Mouse (Mus musculus) left cerebral cortex, postnatal 25 days (tissue): ENCODE results near the gene 2810021J22Rik. TPM values are rescaled to one million over a fixed set of nuclear protein-coding genes. Genes with fewer than 3 reads are reported as not detected.
A peak's percentile ranks its signal among the peaks of the same experiment; 100 is the strongest.

Source experiments
- DNase-seq, 2 experiments: peaks; one replicate each; pipeline ENCODE4 v3.0.0; 2022; ENCODE audit warnings: low spot score in 2 of 2, mixed read lengths in 1 of 2
- intact Hi-C: fragments of 180-260 bp; cut with DNase I; formaldehyde crosslinking; loops from one replicate; pipeline ENCODE4 v1.15.1; 2025
- total RNA-seq, 2 experiments: library from RNA; stranded (reverse); gene quantifications; 2 replicates each; pipeline ENCODE4 v1.2.3; 2021

2810021J22Rik gene
- total RNA-seq, 2 experiments from 2014 or later: 9.3 to 10.2 TPM

DNA sequence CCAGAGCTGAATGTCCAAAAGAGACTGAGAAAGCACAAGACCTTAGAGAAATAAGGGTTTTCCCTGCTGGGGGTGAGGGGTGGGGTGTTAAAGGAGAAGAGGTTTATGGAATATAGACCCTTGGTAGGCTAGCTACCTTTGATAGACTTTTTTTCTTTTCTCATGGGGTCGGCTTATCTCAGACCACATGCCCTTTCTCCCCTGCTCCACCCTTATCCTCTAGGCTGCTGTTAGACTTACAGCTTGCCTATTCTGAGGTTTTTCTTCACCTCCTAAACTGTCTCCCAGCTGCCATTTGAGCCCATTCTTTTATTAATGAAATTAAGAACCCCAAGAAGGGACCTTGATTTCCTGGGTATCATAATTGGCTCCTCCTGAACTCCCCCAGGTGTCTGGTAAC, 46.8 kb downstream of the 2810021J22Rik start:
- intact Hi-C loops: loop anchor here (5.0 to 10.0 kb wide), 2 partner anchors 384 to 509 kb away; no protein-coding TSS in a partner anchor
- DNase-seq: no peak

GRCm38 (mm10) chr11:58914461-58915028, 47.5 kb downstream of the 2810021J22Rik start:
- intact Hi-C loops: loop anchor here (5.0 to 10.0 kb wide), 2 partner anchors 383 to 510 kb away; no protein-coding TSS in a partner anchor
- no peak for DNase-seq

- no peak for DNase-seq
- intact Hi-C loops: loop anchor here (10.0 kb wide), 1 partner anchor 512 kb away; no protein-coding TSS in a partner anchor
These were observed 50.1 kb downstream of the 2810021J22Rik start for GRCm38 (mm10) chr11:58916879-58917744.

GRCm38 (mm10) chr11:58917745-58918366, 50.8 kb downstream of the 2810021J22Rik start, which contains the start of gene Btnl10:
Btnl10 (plus strand) TSS chr11:58917908.
- DNase-seq: no peak
- intact Hi-C loops: loop anchor here (10.0 kb wide), 1 partner anchor 513 kb away; no protein-coding TSS in a partner anchor

DNA sequence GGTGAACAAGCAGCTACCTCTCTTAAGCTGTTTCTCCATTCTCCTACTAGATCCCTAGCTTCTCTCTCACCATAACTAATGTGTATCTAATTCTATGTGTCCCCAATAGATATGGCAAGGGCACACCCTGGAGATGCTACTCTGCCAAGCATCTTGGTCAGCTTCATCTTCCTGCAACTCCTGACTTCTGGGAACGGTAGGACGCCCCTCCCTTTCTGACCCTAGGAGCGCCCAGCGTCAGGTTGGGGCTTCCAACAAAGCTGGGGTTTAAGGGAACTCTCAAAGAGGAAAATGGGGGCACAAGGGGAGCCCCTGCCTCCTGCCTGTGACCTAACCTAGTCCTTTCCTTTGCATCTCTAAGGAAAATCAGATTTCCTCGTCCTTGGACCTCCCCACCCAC, 51.7 kb downstream of the 2810021J22Rik start:
- intact Hi-C loops: loop anchor here (10.0 kb wide), 1 partner anchor 514 kb away; no protein-coding TSS in a partner anchor
- no peak for DNase-seq

- intact Hi-C loops: no loop called here
- DNase-seq: no peak
These were observed 55.4 kb downstream of the 2810021J22Rik start for GRCm38 (mm10) chr11:58922420-58922819.

DNA sequence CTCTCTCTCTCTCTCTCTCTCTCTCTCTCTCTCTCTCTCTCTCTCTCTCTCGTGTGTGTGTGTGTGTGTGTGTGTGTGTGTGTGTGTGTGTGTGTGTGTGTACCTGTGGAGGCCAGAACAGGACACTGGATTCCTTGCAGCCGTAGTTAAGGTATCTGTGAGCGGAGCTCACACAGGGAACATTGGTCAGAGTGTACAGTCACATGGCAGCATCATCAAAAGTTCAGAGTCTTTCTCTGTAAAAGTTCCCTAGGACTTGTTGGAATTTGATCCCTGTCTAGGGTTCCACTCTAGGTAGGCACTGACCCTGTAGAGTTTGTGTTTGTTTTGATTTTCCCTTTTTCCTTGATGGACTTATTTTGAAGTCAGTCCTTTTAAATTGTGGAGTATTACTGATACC, 59.6 kb downstream of the 2810021J22Rik start:
- no peak for DNase-seq
- intact Hi-C loops: no loop called here

DNA sequence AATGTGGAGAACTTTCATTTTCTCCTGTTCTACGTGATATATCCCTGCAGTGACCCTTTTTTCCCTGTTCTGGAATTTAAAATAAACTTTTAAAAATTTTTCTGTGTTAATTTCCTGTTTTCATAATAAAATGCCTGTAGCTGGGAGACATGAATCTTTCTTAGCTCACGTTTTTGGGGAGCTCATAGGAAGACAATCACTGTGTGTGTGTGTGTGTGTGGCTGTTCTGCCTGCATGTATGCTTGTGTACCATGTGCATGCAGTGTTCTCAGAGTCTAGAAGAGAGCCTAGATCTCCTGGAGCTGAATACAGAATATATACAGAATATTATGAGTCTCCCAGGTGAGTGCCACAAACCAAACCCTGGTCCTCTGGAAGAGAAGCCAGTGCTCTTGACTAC, 60.0 kb downstream of the 2810021J22Rik start:
- no peak for DNase-seq
- intact Hi-C loops: no loop called here

- peak in 1 of 2 experiments; percentile 38 for DNase-seq
- intact Hi-C loops: no loop called here
These were observed 61.0 kb downstream of the 2810021J22Rik start for GRCm38 (mm10) chr11:58927790-58928651.

GRCm38 (mm10) chr11:58929055-58929454, 62.0 kb downstream of the 2810021J22Rik start:
- DNase-seq: no peak
- intact Hi-C loops: no loop called here

DNA sequence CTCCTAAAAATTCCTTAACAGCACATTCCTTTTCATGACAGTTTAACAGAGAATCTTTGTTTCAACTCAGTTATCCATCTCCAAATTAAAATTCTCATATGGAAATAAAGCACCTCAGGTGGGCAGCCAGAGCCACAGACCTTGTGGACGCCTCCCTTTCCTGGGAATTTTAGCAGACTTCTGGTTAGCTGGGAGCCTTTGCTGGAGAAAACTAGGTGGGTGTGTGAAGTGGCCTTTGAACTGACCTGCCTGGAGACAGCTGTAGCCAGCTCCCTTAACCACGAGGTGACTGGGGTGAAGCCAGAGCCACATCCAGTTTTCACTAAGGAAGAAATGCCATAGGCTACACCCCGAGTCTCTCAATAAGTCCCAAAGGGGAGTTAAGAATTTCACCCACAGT, 62.6 kb downstream of the 2810021J22Rik start:
- DNase-seq: no peak
- intact Hi-C loops: no loop called here

GRCm38 (mm10) chr11:58930254-58930653, 63.2 kb downstream of the 2810021J22Rik start:
- no peak for DNase-seq
- intact Hi-C loops: no loop called here

DNA sequence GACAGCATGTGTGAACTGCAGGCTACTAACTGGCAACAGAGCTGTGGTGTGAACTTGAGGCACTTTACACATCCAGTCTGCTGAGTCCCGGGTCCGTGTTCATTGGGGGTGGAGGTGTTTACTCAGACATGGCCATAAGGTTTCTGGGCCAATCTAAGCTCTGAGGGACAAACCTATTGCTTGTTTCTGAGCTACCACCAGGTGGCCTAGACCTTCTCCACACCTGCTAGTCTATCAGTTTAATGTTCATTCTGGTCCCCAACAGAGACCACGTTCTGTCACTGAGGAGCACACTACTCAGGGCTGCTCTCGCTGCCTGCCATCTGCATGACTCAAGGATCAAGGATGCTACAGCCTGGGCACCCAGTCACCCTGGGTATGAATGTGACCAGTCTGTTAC, 64.6 kb downstream of the 2810021J22Rik start:
- intact Hi-C loops: no loop called here
- DNase-seq: no peak

Other genes with a start within 250 kb of the 2810021J22Rik start
- gene Olfr323, start 236.7 kb upstream of the 2810021J22Rik start, total RNA-seq: not detected
- not detected for gene Trim58, start 226.8 kb upstream of the 2810021J22Rik start, total RNA-seq
- gene Olfr322, start 208.4 kb upstream of the 2810021J22Rik start, total RNA-seq: not detected
- gene Olfr320, start 186.1 kb upstream of the 2810021J22Rik start, total RNA-seq: not detected
- gene Olfr319, start 168.1 kb upstream of the 2810021J22Rik start, total RNA-seq: not detected
- not detected for gene Olfr318, start 143.2 kb upstream of the 2810021J22Rik start, total RNA-seq
- gene Olfr317, start 128.0 kb upstream of the 2810021J22Rik start, total RNA-seq: not detected
- gene Olfr316, start 114.5 kb upstream of the 2810021J22Rik start, total RNA-seq: 1 to 10 TPM in 1 of 2 experiments, under 1 TPM in 1; 0.44 to 1.1 TPM
- not detected for gene Olfr315, start 94.0 kb upstream of the 2810021J22Rik start, total RNA-seq
- gene Olfr314, start 84.3 kb upstream of the 2810021J22Rik start, total RNA-seq: not detected
- 1 to 10 TPM; 1.2 to 3.0 TPM for gene Fam183b, start 65.3 kb upstream of the 2810021J22Rik start, total RNA-seq
- gene Olfr313, start 52.2 kb upstream of the 2810021J22Rik start, total RNA-seq: not detected
- not detected for gene Olfr312, start 38.0 kb upstream of the 2810021J22Rik start, total RNA-seq
- gene Olfr311, start 28.0 kb upstream of the 2810021J22Rik start, total RNA-seq: under 1 TPM in 1 of 2 experiments, not detected in 1; 0.21 TPM
- 10 to 100 TPM; 18.4 to 21.5 TPM for gene Gm12258, start 20.1 kb upstream of the 2810021J22Rik start, total RNA-seq
- gene Zfp39, start 37.0 kb downstream of the 2810021J22Rik start, total RNA-seq: 1 to 10 TPM; 8.2 to 9.4 TPM
- not detected for gene Btnl10, start 50.7 kb downstream of the 2810021J22Rik start, total RNA-seq
- 100 to 1,000 TPM; 480 to 498 TPM for gene Rnf187, start 71.7 kb downstream of the 2810021J22Rik start, total RNA-seq
- 100 to 1,000 TPM in 1 of 2 experiments, 10 to 100 TPM in 1; 90.4 to 111 TPM for gene Hist3h2ba, start 81.7 kb downstream of the 2810021J22Rik start, total RNA-seq
- gene Hist3h2a, start 87.5 kb downstream of the 2810021J22Rik start, total RNA-seq: 10 to 100 TPM; 62.2 to 64.8 TPM
- gene Trim17, start 87.5 kb downstream of the 2810021J22Rik start, total RNA-seq: 1 to 10 TPM; 5.4 TPM
- 10 to 100 TPM; 21.5 to 23.7 TPM for gene Trim11, start 110.9 kb downstream of the 2810021J22Rik start, total RNA-seq